Mouse (Mus musculus) ovary, adult 18-20 months (tissue): ENCODE measurements around the gene Tmem52.
A peak's percentile ranks its signal among the peaks of the same experiment; 100 is the strongest.
"Not testable (repeated sequence)": the region's sequence is repeated elsewhere in the genome, so short reads cannot be mapped to it uniquely, and the experiment has no call there.

Experiments
- DNase-seq: peaks from one replicate; pipeline ENCODE4 v3.0.0; 2022; ENCODE audit warnings: low spot score, mixed read lengths

The Tmem52 gene

DNA sequence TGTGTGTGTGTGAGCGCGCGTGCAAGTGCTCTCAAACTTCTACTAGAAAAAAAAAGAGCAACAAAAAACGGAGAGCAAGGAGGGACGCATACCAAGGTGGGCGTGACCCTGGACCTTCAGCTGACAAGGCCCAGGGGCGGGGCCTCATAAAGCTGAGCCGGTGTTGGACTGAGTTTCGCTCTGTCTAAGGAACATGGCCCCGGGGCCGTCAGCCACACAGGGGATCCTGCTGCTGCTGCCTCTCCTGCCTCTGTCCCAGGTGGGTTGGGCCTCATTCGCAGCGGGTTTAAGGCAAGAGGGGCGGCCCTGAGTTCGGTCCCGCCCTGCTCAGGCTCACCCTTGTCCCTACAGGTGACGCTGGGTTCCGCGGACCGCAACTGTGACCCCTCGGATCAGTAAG lies at the start of gene Tmem52:
Gene Tmem52 (plus strand): TSS at position 163 of the 400 bp plus-strand sequence.
- peak; percentile 49 for DNase-seq

DNA sequence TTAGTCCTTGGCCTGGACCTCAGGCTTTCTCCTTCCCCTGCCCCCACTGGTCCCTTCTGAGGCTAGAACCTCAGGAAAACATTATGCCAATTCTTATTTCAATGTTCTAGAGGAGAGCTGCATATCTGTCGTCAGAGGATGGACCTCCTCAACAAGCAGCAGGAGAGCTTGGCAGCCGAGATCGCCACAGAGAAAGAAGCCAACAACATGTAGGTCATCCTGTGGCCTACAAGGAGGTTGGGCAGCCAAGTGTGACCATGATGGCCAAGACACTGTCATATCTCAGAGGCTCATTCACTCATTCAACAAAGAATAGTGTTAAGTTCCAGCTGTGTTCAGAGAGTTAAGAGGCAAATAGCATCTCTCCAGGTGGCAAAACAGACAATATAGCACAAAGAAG lies 48.8 kb upstream of the Tmem52 start:
- DNase-seq: no peak

DNA sequence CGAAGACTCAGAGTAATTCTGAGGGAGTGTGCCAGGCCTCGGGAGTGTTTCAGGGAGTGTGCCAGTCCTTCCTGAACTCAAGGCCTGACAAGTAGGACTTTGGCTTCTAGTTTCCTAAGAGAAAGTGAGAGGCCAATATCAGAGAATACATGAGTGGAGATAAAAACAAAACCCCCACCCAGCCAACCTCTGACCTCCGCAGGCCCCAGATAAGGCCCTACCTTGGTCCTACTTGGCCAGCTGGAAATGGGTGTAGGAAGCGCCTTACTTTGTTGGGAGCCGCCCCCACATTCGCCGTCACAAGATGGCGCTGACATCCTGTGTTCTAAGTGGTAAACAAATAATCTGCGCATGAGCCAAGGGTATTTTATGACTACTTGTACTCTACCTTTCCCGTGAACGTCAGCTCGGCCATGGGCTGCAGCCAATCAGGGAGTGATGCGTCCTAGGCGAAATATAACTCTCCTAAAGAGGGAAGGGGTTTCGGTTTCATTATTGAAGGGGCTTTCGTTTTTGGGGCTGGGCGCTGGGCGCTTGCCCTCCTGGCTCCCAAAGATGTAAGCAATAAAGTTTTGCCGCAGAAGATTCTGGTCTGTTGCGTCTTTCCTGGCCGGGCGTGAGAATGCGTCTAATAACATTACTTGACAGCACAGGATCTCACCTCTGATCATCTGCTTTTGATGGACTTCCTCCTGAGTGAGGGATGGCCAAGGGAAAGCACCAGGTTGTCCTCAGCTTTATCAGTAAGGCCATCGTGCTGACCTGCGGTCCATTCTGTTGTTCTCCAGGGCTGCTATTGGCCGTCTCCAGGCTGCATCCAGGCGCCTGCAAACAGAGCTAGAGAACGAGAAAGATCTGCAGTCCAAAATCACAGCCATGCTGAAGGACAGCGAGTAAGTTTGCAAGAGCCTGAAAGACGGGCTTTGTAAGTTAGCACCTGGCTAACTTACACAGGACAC lies 47.2 kb upstream of the Tmem52 start:
- not testable (repeated sequence) for DNase-seq

DNA sequence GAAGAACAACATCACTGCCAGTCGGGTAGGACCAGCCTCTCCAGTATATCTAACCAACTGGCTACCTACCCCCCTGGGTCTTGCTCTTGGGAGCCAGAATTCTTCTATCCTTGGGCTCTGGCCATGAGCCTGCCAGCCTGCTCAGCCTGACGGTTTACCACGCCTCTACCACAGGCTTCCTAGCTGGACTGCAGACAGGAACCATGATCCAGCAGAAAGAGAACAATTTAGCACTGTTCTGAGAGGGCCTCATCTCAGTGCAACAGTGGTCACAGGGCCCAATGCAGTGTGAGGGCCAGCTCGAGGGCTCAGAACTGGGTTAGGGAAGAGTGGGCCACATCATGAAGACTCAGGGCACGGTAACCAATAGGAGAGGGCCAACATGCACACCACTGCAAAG lies 44.9 kb upstream of the Tmem52 start:
- DNase-seq: no peak

DNA sequence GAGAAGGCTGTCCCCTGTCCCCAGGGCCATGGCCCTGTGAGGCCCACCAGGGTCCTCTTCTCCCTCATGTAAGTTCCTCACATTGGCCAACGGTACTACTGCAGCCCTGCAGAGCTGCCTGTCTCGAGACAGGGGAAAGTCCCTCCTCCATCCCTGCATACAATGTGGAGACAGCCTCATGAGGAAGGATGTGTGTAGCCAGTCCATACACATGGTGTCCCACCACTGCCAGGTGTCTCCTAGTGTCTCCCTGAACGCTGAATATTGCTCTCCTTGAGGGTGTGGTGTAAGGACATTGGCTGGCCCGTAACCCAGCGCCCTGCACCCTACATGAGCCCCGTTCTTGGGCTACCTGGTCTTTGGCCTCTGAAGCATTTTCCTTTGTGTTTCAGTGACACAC lies 42.6 kb upstream of the Tmem52 start:
- DNase-seq: no peak

GRCm38 (mm10) chr4:155428442-155428841 lies 40.5 kb upstream of the Tmem52 start:
- DNase-seq: no peak

DNA sequence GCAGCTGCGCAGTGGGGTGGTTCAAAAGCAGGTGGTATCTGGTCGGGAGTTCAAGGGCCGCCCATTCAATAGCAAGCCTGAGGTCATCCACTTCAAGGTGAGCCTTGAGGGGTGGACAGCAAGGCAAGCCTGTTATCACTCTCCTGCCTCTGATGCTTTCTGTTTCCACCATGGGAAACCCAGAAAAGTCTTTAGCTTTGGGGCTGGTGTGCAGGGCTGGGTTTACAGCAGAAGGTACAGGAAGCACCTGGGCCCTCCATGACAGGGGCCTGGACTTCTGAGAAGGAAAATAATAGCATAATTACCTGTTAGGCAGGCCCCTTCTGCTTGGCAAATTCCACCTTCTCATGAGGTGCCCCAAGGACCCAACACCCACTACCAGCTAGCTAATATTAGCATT lies 39.7 kb upstream of the Tmem52 start:
- no peak for DNase-seq

DNA sequence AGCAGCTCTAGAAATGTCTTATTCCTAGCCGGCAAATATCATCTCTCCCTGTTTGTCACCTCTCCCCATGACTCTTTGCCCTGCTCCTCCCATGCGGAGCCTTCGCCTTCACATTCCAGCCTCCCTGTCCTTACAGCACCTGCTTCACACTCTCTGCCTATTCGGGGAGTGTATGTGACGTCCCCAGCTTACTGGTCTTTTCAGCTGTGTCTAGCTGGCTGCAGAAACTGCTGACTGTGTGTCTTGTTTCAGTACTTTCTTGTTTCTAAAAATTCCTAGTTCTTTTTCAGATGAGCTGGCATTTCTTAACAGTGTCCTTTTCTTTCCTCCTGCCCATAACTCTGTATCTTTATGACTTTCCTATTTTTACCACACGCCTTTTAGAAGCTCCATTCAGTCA lies 36.6 kb upstream of the Tmem52 start:
- no peak for DNase-seq

DNA sequence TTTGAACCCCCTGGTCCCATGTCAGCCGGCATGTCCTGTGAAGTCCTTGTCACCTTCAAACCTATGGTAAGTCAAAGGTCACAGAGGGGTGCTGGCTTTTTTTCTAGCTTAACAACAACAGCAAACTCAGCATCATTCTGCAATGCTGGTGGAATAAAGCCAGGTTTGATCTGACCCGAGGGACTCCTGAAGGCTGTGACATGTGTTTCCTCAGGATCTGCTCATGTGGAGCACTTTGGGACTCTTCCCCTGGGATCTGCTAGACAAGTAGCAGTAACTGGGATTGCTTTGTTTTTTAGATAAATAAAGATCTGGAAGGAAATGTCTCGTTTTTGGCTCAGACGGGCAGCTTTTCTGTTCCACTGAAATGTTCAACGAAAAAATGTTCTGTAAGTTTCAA lies 34.9 kb upstream of the Tmem52 start:
- no peak for DNase-seq

GRCm38 (mm10) chr4:155442808-155443207 lies 26.1 kb upstream of the Tmem52 start:
- no peak for DNase-seq

- no peak for DNase-seq
Measured at GRCm38 (mm10) chr4:155451597-155451996, 17.3 kb upstream of the Tmem52 start.

GRCm38 (mm10) chr4:155458575-155458974 lies 10.3 kb upstream of the Tmem52 start:
- no peak for DNase-seq

DNA sequence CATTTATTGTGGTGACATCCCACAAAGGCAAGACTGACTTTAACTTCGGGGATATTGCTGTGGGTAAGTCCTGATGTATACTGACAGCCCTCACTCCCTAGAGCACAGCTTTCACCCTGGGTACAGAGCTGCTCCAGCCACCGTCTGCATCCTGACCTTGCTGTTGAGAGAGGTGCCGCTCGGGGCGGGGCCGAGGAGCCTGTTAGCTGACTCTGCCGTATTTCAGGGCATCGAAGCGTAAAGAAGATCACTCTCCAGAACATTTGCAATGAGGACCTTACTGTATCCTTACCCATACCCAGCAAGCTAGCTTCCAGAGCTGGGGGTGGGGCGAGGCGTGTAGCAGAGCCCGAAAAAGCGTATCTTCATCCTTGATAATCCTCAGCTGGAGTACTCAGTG lies 5.9 kb upstream of the Tmem52 start:
- no peak for DNase-seq

- DNase-seq: no peak
Measured at GRCm38 (mm10) chr4:155463611-155464010, 5.3 kb upstream of the Tmem52 start.

GRCm38 (mm10) chr4:155464061-155464460 lies 4.9 kb upstream of the Tmem52 start:
- DNase-seq: no peak

GRCm38 (mm10) chr4:155465607-155466006 lies 3.3 kb upstream of the Tmem52 start:
- DNase-seq: no peak

DNA sequence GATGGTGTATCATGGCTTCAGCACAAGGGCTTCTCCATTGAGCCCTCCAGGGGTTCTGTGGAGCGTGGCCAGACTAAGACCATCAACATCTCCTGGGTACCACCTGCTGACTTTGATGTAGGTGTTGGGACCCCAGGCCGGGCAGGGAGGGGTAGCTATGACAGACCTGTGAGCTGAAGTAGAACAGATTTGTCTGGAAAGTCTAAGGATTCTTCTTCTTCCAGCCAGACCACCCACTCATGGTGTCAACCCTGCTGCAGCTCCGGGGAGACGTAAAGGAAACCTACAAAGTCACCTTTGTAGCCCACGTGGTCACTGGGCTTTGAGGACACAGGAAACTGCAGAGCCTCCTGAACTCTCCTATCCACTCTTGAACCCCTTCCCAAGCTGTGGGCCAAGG lies 2.8 kb upstream of the Tmem52 start:
- no peak for DNase-seq

GRCm38 (mm10) chr4:155467237-155468010 lies 1.5 kb upstream of the Tmem52 start:
- no peak for DNase-seq

DNA sequence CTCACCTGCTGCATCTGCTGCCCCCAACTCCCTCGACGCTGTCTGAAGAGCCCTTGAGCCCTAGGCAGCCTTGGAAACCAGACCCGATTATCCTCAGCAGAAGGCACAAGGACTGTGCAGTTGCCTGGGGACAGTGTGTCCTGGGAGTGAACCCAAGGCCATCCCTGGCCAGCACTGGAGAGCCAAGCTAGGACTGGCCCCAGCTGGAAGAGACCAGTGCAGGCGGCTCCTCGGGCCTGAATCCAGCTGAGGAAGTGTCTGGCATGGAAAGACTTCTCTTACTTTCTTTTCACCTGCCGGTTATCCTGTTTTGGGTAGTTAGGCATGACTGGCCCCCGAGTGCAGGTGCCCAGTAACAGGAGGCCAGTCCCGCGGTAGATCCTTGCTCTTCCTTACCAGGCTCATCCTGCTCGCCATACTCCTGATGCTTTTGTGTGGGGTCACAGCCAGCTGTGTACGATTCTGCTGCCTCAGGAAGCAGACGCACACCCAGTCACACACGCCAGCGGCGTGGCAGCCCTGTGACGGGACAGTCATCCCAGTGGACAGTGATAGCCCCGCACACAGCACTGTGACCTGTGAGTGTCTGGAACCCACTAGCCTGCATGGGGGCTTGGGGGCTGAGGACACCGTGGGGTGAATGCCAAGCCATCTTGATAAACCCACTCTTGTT lies 812 bp downstream of the Tmem52 start:
- DNase-seq: peak; percentile 72

DNA sequence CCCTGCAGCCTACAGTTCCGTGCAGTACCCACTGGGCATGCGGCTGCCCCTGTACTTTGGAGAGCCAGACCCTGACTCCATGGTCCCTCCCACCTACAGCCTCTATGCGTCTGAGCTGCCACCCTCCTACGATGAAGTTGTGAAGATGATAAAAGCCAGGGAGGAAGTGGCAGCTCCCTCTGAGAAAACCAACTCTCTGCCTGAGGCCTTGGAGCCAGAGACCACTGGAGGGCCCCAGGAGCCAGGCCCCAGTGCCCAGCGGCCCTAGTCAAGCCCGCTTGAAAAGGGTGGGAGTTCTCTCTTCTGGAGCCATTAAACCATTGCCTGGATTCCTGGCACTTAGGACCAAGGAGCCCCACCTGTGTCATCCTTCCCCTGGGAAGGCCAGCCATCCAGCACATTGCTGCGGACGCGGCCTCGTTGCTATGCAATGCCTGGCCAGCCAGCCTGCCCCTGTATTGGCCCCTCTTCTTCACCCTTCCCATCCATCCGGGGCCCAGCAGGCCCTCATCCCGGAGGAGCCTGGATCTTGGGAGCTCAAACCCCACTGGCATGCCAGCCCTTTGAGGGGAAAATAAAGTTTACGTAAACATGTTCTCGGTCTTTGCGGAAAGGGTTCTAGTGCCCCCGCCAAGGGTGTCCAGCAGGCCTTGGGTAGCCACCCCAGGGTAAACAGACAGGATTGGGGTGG lies 1.5 kb downstream of the Tmem52 start:
- no peak for DNase-seq

- DNase-seq: no peak
Measured at GRCm38 (mm10) chr4:155470997-155471396, 2.1 kb downstream of the Tmem52 start.

DNA sequence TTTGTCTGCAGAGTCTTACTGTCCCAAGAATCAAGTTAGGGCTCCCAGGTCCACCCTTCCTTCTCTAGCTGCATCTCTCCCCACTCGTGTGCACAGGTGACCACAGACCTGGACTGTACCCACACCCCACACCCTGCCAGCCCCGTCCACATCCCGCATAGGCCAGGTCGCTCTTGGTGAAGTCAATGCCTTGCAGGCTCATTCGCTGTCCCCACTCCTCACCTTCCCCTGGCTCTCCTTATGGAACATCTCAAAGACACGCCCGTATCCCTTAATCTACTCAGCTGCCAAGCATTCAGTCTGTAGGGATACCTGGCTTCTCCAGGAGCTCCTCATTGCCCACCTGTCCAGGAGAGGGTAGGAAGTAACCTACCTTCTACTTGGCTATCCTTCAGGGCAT lies 2.5 kb downstream of the Tmem52 start:
- no peak for DNase-seq
